Mouse (Mus musculus): Measurements from ENCODE around the gene Sgms1.

DNA sequence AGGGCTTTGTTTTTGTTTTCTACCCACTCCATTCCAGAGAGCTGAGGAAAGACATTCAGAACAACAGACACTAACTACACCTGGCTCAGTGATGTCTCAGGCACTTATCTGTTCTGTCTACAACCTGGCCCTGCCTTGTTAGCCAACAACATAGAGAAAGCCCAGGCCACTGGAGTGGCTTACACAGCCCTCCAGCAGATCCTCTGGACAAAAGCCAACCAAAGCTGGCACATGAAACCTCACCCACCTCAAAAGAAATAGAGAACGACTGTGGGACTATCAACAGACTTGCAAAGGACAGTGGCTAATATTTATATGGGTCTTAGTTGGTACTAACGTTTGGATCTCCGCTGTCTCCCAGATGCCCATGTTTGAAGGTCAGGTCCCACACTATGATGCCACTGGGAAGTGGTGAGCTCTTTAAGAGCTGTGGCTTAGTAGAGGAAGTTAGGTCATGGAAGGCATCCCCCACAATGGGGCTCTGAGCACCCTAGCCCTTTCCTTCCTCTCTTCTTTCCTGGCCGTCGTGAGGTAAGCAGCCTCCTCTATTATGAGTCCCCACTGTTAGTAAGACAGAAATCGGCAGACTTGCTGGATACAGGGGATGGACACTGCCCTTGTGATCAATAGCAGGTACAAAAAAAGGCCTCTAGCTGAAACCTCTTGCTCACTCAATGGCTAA lies 10.1 kb downstream of the Sgms1 start:
- TF ChIP-seq CTCF (IDR thresholded peaks at IDR 0.05; ENCODE audit: extremely low read depth, insufficient read depth, insufficient read length, insufficient replicate concordance) = no peak
- TF ChIP-seq POLR2A (IDR thresholded peaks at IDR 0.05; ENCODE audit: low read depth, low read length) = no peak
